Mouse (Mus musculus) C2C12 (cell line): Measurements from ENCODE around the gene Prima1. TPM values are rescaled to one million over a fixed set of nuclear protein-coding genes. Genes with fewer than 3 reads are reported as not detected.

Experiments used
- H3K27me3 ChIP-seq: one replicate; pipeline ENCODE4 v1.6.1; 2011; ENCODE audit not compliant: control insufficient read depth, insufficient read depth, insufficient read length
- H3K36me3 ChIP-seq: one replicate; pipeline ENCODE4 v1.6.1; 2011; ENCODE audit not compliant: control insufficient read depth, insufficient read depth
- H3K4me3 ChIP-seq: one replicate; pipeline ENCODE4 v1.5.1; 2011; ENCODE audit warnings: mild to moderate bottlenecking, control low read depth; ENCODE audit not compliant: poor library complexity, insufficient read depth, severe bottlenecking
- H3K79me2 ChIP-seq: one replicate; pipeline ENCODE4 v1.6.1; 2011; ENCODE audit not compliant: control insufficient read depth, insufficient read depth
- H3K79me3 ChIP-seq: one replicate; pipeline ENCODE4 v1.6.1; 2011; ENCODE audit warnings: low read depth, control low read depth
- H3ac ChIP-seq: one replicate; pipeline ENCODE3; 2011; ENCODE audit warnings: low read depth; ENCODE audit not compliant: control insufficient read depth, insufficient read length
- CEBPB ChIP-seq: IDR thresholded peaks from one replicate; pipeline ENCODE4 v1.6.1; 2011; ENCODE audit warnings: low read depth, mild to moderate bottlenecking, control low read depth, moderate library complexity
- CTCF ChIP-seq: IDR thresholded peaks from one replicate; pipeline ENCODE4 v1.5.1; 2011; ENCODE audit not compliant: control insufficient read depth, insufficient read depth, insufficient read length
- FOSL1 ChIP-seq: IDR thresholded peaks from one replicate; pipeline ENCODE4 v1.8.0; 2011; ENCODE audit warnings: mild to moderate bottlenecking, low read length; ENCODE audit not compliant: poor library complexity, insufficient read depth, severe bottlenecking
- MAX ChIP-seq: IDR thresholded peaks from one replicate; pipeline ENCODE4 v1.6.1; 2011; ENCODE audit warnings: mild to moderate bottlenecking, control low read depth
- MYOD1 ChIP-seq: IDR thresholded peaks from one replicate; pipeline ENCODE4 v1.6.1; 2011; ENCODE audit warnings: low read depth; ENCODE audit not compliant: control insufficient read depth, insufficient read length
- MYOG ChIP-seq: IDR thresholded peaks from one replicate; pipeline ENCODE4 v1.6.1; 2011; ENCODE audit not compliant: control insufficient read depth, insufficient read length; ENCODE audit errors: extremely low read depth
- USF1 ChIP-seq: IDR thresholded peaks from one replicate; pipeline ENCODE4 v1.6.1; 2011; ENCODE audit warnings: low read depth, mild to moderate bottlenecking, control low read depth, moderate library complexity
- polyA plus RNA-seq: library from polyadenylated mRNA; unstranded; fragments of >200 nt; fragmentation: generic; extraction: Trizol; gene quantifications from one replicate; pipeline ENCODE4 v1.2.1, GENCODE M21; 2012; ENCODE audit warnings: missing spikeins

Gene Prima1
- polyA plus RNA-seq, 1 experiment: not detected

GRCm38 (mm10) chr12:103215877-103216610 is 25.9 kb downstream of the Prima1 start:
- H3ac ChIP-seq: no peak overlapping the region
- no peaks in the 10 kb centered on the region for H3K79me2 ChIP-seq
- no peaks in the 10 kb centered on the region for H3K36me3 ChIP-seq
- H3K79me3 ChIP-seq: no peaks in the 10 kb centered on the region
- TF ChIP-seq CTCF (no peak), CEBPB (no peak), MYOG (no peak), USF1 (no peak), MAX (no peak), FOSL1 (no peak), MYOD1 (no peak)
- no peaks in the 10 kb centered on the region for H3K27me3 ChIP-seq
- no peak overlapping the region for H3K4me3 ChIP-seq

GRCm38 (mm10) chr12:103214797-103215196 is 27.2 kb downstream of the Prima1 start:
- TF ChIP-seq CTCF (no peak), MYOG (no peak), MAX (no peak), USF1 (no peak), MYOD1 (no peak), FOSL1 (no peak), CEBPB (no peak)
- Histone ChIP-seq H3K36me3 (no peaks in the 10 kb centered on the region), H3ac (no peak overlapping the region), H3K79me3 (no peaks in the 10 kb centered on the region), H3K79me2 (no peaks in the 10 kb centered on the region), H3K4me3 (no peak overlapping the region), H3K27me3 (no peaks in the 10 kb centered on the region)

- Histone ChIP-seq H3K4me3 (no peak overlapping the region), H3K79me2 (no peaks in the 10 kb centered on the region), H3ac (no peak overlapping the region), H3K36me3 (no peaks in the 10 kb centered on the region), H3K27me3 (no peaks in the 10 kb centered on the region), H3K79me3 (no peaks in the 10 kb centered on the region)
- no peak for TF ChIP-seq CEBPB
- TF ChIP-seq MYOG: no peak
- no peak for TF ChIP-seq USF1
- TF ChIP-seq FOSL1: no peak
- TF ChIP-seq MYOD1: no peak
- no peak for TF ChIP-seq CTCF
- TF ChIP-seq MAX: no peak
Measured at GRCm38 (mm10) chr12:103214270-103214669, 27.7 kb downstream of the Prima1 start.

- no peaks in the 10 kb centered on the region for H3K79me3 ChIP-seq
- no peaks in the 10 kb centered on the region for H3K27me3 ChIP-seq
- no peak for TF ChIP-seq CTCF
- no peak for TF ChIP-seq MAX
- TF ChIP-seq MYOG: no peak
- no peak for TF ChIP-seq FOSL1
- no peak for TF ChIP-seq USF1
- no peak for TF ChIP-seq MYOD1
- TF ChIP-seq CEBPB: no peak
- H3K79me2 ChIP-seq: no peaks in the 10 kb centered on the region
- H3ac ChIP-seq: no peak overlapping the region
- no peak overlapping the region for H3K4me3 ChIP-seq
- no peaks in the 10 kb centered on the region for H3K36me3 ChIP-seq
Measured at GRCm38 (mm10) chr12:103213591-103213990, 28.4 kb downstream of the Prima1 start.

GRCm38 (mm10) chr12:103211078-103211477 is 30.9 kb downstream of the Prima1 start:
- Histone ChIP-seq H3K79me2 (no peaks in the 10 kb centered on the region), H3K36me3 (no peaks in the 10 kb centered on the region), H3K4me3 (no peak overlapping the region), H3ac (no peak overlapping the region), H3K79me3 (no peaks in the 10 kb centered on the region), H3K27me3 (no peaks in the 10 kb centered on the region)
- no peak for TF ChIP-seq FOSL1
- TF ChIP-seq USF1: no peak
- TF ChIP-seq MYOD1: no peak
- TF ChIP-seq MAX: no peak
- TF ChIP-seq MYOG: no peak
- TF ChIP-seq CTCF: no peak
- no peak for TF ChIP-seq CEBPB
